Mouse (Mus musculus) forebrain, embryonic 11.5 days (tissue): ENCODE measurements around the gene Gm5089. TPM values are rescaled to one million over a fixed set of nuclear protein-coding genes. Genes with fewer than 3 reads are reported as not detected.

Source experiments
- ATAC-seq: fragments of 200-750 bp; cut with Nextera tagmentation; replicated peaks from 2 replicates; pipeline ENCODE4 v1.8.0; 2017; ENCODE audit warnings: moderate TSS enrichment; ENCODE audit not compliant: low FRiP score
- DNase-seq: peaks from one replicate; pipeline ENCODE4 v3.0.0-alpha.2; 2017; ENCODE audit warnings: low spot score
- H3K27ac ChIP-seq: fragments of 300-500 bp; sonication (generic); 2 replicates; pipeline ENCODE4 v1.5.1; 2014; ENCODE audit warnings: low read depth, low read length
- H3K27me3 ChIP-seq: fragments of 300-500 bp; sonication (generic); 2 replicates; pipeline ENCODE4 v1.6.1; 2014; ENCODE audit warnings: mild to moderate bottlenecking, low read length, mixed read lengths; ENCODE audit not compliant: control insufficient read depth, insufficient read depth
- H3K36me3 ChIP-seq: fragments of 300-500 bp; sonication (generic); 2 replicates; pipeline ENCODE4 v1.6.1; 2014; ENCODE audit warnings: mild to moderate bottlenecking, low read length, moderate library complexity, mixed read lengths; ENCODE audit not compliant: control insufficient read depth, insufficient read depth
- H3K4me1 ChIP-seq: fragments of 300-500 bp; sonication (generic); replicated peaks from 2 replicates; pipeline ENCODE4 v1.6.1; 2014; ENCODE audit warnings: low read length, mixed read lengths; ENCODE audit not compliant: control insufficient read depth, insufficient read depth
- H3K4me2 ChIP-seq: fragments of 300-500 bp; sonication (generic); 2 replicates; pipeline ENCODE4 v1.6.1; 2014; ENCODE audit warnings: low read depth, mild to moderate bottlenecking, low read length, moderate library complexity, mixed read lengths; ENCODE audit not compliant: severe bottlenecking
- H3K4me3 ChIP-seq: fragments of 300-500 bp; sonication (generic); 2 replicates; pipeline ENCODE4 v1.5.1; 2014; ENCODE audit warnings: low read depth, low read length
- H3K9ac ChIP-seq: fragments of 300-500 bp; sonication (generic); 2 replicates; pipeline ENCODE4 v1.6.1; 2014; ENCODE audit warnings: low read length
- H3K9me3 ChIP-seq: fragments of 300-500 bp; sonication (generic); 2 replicates; pipeline ENCODE4 v1.6.1; 2016; ENCODE audit warnings: low read length, mixed read lengths; ENCODE audit not compliant: control insufficient read depth
- WGBS: fragments of 180-500 bp; shearing (Covaris S2); extraction: QIAGEN DNeasy Blood & Tissue Kit; methylation state at CpG from one replicate; pipeline ENCODE4 v1.1.7; 2014; 5-methylcytosine and 5-hydroxymethylcytosine counted together
- polyA plus RNA-seq: library from polyadenylated mRNA; unstranded; fragments of >200 nt; fragmentation: Nextera tagmentation; extraction: Ambion mirVana; gene quantifications from 2 replicates; pipeline ENCODE4 v1.2.1, GENCODE M21; 2014

The Gm5089 gene
- polyA plus RNA-seq, result 1.7 and 2.4 TPM in 2 replicates

GRCm38 (mm10) chr14:122450496-122451382 is at the start of gene Gm5089:
Gene Gm5089 (minus strand): TSS chr14:122451115.
- DNase-seq (peak; percentile 81), ATAC-seq (peak; percentile 11; the same call in 1 of the 2 replicates)
- H3K4me1 ChIP-seq, result peaks cover 36% of the 10 kb centered on the region
- WGBS, result under 1% methylated on average over 58 of the region's 59 CpGs
- H3K27me3 ChIP-seq, result peaks cover 25% of the 10 kb centered on the region; the same call in 1 of the 2 replicates
- H3K4me3 ChIP-seq, result peak within 1 kb of the TSS; percentile 43
- H3K9ac ChIP-seq, result peak within 1 kb of the TSS; percentile 78
- peak within 1 kb of the TSS; percentile 89 for H3K4me2 ChIP-seq
- H3K27ac ChIP-seq, result peak within 1 kb of the TSS; percentile 76
- H3K36me3 ChIP-seq, result no peaks in the 10 kb centered on the region
- no peaks in the 10 kb centered on the region for H3K9me3 ChIP-seq

GRCm38 (mm10) chr14:122492015-122492414 is 41.1 kb upstream of the Gm5089 start:
- no peak for DNase-seq
- 61% methylated on average over 1 of the region's 1 CpGs for WGBS
- Histone ChIP-seq H3K36me3 (no peaks in the 10 kb centered on the region), H3K9ac (no peak overlapping the region), H3K4me1 (peaks cover 8% of the 10 kb centered on the region; the same call in 1 of the 2 replicates), H3K27me3 (peaks cover 18% of the 10 kb centered on the region), H3K4me2 (no peak overlapping the region), H3K4me3 (no peak overlapping the region), H3K27ac (no peak overlapping the region), H3K9me3 (no peaks in the 10 kb centered on the region)
- ATAC-seq, result no peak

DNA sequence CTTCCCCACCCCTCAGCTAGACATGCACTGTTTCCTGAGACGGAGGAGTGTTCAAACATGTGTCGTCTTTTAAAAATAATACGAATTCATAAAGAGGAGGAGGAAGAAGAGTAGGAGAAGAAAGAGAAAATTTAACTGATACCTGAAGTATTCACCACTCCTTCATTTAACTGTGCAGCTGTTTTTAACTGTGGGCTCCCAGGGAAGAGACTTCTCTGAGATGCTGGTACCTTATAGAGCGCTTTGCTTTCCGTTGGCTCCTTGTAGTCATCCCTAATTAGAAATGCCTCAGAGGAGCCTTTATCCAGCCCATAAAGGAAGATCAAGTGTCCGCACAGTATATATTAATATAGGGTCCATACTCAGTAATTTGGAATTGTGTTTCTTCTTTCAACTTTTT is 40.6 kb upstream of the Gm5089 start:
- ATAC-seq, result no peak
- peaks cover 8% of the 10 kb centered on the region; the same call in 1 of the 2 replicates for H3K4me1 ChIP-seq

GRCm38 (mm10) chr14:122490441-122491328 is 39.8 kb upstream of the Gm5089 start, which contains the start of gene Gm10837:
Gene Gm10837 (plus strand): TSS chr14:122490586.
- Histone ChIP-seq H3K9ac (peak within 1 kb of the TSS; percentile 57), H3K4me2 (peak within 1 kb of the TSS; percentile 60), H3K4me1 (peaks cover 8% of the 10 kb centered on the region; the same call in 1 of the 2 replicates), H3K4me3 (peak within 1 kb of the TSS; percentile 31), H3K9me3 (no peaks in the 10 kb centered on the region), H3K27ac (0 out of 2 replicates have a peak within 1 kb of the TSS, but pooled peaks have one; percentile 43), H3K36me3 (no peaks in the 10 kb centered on the region), H3K27me3 (peaks cover 23% of the 10 kb centered on the region)
- DNase-seq, result peak; percentile 79
- ATAC-seq, result peak; percentile 86
- WGBS, result 1% methylated on average over 48 of the region's 51 CpGs

More for the DNA sequence above, 40.6 kb upstream of the Gm5089 start:
- Histone ChIP-seq H3K4me2 (no peak overlapping the region), H3K36me3 (no peaks in the 10 kb centered on the region), H3K4me3 (no peak overlapping the region), H3K27me3 (peaks cover 19% of the 10 kb centered on the region), H3K27ac (no peak overlapping the region), H3K9me3 (no peaks in the 10 kb centered on the region), H3K9ac (no peak overlapping the region)
- DNase-seq, result no peak
- 59% methylated on average over 6 of the region's 6 CpGs for WGBS

DNA sequence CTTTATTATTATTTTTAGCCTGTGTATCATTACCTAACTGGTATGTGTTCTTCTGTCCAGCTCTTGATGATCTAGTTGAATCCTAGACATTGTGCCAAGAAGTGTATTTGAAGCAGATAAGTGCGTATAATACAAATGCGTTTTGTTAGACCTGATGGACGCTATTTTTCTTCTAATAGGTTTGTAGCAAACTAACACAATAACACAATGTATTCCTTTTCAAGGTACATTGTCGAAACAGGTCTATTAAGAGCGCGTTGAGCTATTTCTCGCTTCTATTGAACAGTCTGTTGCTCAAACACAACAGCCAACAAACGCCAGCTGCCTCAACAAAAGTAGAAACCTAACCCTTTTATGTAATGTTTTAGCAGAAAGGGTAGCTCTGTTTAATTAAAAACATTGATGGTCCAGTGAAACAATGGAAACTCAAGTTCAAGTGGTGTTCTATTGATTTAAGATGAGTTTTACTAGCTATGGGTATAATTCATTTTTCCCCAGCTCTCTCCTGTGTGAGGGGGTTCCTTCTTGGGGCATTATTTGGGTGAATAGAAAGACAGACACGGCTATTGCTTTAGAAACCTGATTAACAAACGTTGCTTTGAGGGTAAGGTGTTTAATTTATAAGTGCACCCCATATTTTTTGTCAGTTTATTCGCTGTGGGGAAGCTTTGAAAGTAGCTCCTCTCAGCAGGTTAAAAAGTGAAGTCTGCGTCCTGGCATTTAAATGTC is 38.9 kb upstream of the Gm5089 start:
- Histone ChIP-seq H3K27ac (no peak overlapping the region), H3K9me3 (no peaks in the 10 kb centered on the region), H3K4me1 (peaks cover 13% of the 10 kb centered on the region; the same call in 1 of the 2 replicates), H3K4me3 (peak overlapping the region; percentile 31), H3K36me3 (no peaks in the 10 kb centered on the region), H3K27me3 (peaks cover 28% of the 10 kb centered on the region), H3K9ac (peak overlapping the region; percentile 57; the same call in 1 of the 2 replicates), H3K4me2 (peak overlapping the region; percentile 60)
- 1% methylated on average over 12 of the region's 12 CpGs for WGBS
- ATAC-seq, result peak; percentile 5; the same call in 1 of the 2 replicates
- no peak for DNase-seq

DNA sequence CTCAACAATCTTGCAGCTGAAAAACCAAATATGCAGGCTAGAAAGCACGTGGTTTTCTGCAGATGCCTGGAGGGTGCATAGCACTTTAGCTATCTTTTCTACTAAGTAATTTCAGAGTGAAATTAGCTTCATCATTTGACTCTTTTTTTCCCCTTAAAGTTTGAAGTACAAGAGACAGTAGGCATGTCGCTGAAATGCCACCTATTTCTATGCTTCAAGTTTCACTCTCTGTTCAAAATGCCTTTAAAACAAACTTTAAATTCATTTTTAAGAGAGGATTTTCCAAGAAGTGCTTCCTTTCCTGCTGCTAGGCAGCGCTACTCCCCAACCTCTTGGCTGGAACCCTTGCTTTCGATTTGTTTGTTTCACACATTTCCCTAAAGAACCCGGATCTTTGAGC is 38.1 kb upstream of the Gm5089 start:
- WGBS, result under 1% methylated on average over 5 of the region's 5 CpGs
- Histone ChIP-seq H3K9ac (0 out of 2 replicates have a peak overlapping the region, but pooled peaks have one; percentile 4), H3K36me3 (no peaks in the 10 kb centered on the region), H3K4me3 (peak overlapping the region; percentile 4; the same call in 1 of the 2 replicates), H3K4me2 (peak overlapping the region; percentile 33; the same call in 1 of the 2 replicates), H3K4me1 (peaks cover 16% of the 10 kb centered on the region; the same call in 1 of the 2 replicates), H3K27ac (no peak overlapping the region), H3K27me3 (peaks cover 35% of the 10 kb centered on the region), H3K9me3 (no peaks in the 10 kb centered on the region)
- DNase-seq (no peak), ATAC-seq (no peak)

DNA sequence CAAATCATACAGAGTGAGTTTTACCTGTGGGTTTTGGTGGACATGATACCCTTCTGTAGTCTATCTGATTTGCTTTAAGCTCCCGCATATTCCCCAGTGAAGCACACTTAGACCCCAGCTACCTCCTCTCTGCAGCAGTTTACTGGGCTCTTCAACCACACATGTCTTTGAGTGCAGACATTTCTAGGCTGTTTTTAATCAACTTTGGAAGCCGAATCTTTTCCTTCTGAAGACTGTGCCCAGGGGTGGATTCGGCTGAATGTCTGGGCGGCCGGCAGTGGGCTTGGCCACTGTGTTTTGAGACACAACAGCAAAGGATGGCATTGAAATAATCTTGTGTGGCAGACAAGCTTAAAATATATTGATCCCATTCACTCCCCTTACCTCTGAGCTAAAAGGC is 36.5 kb upstream of the Gm5089 start:
- peaks cover 42% of the 10 kb centered on the region for H3K27me3 ChIP-seq
- no peak overlapping the region for H3K9ac ChIP-seq
- WGBS, result 3% methylated on average over 5 of the region's 5 CpGs
- ATAC-seq, result no peak
- peaks cover 17% of the 10 kb centered on the region for H3K4me1 ChIP-seq
- no peaks in the 10 kb centered on the region for H3K36me3 ChIP-seq
- H3K4me3 ChIP-seq, result no peak overlapping the region
- no peak for DNase-seq
- no peak overlapping the region for H3K4me2 ChIP-seq
- no peak overlapping the region for H3K27ac ChIP-seq
- H3K9me3 ChIP-seq, result no peaks in the 10 kb centered on the region
